Mouse (Mus musculus) layer of hippocampus, adult 8-10 months (tissue): ENCODE results near the gene Asap2. TPM values are rescaled to one million over a fixed set of nuclear protein-coding genes. Genes with fewer than 3 reads are reported as not detected.

Experiments
- DNase-seq, 2 experiments: peaks; one replicate each; pipeline ENCODE4 v3.0.0; 2022; ENCODE audit warnings: low spot score in 2 of 2
- total RNA-seq, 4 experiments: library from RNA; stranded (reverse); gene quantifications; 2 replicates each; pipeline ENCODE4 v1.2.4; 2022

The Asap2 gene
- total RNA-seq, 4 experiments from 2014 or later, result 33.3 to 39.4 (median 37.1) TPM

- no peak for DNase-seq
Observed at GRCm38 (mm10) chr12:21208172-21208795, 218.0 kb downstream of the Asap2 start.

- DNase-seq, result no peak
Observed at GRCm38 (mm10) chr12:21209273-21209672, 219.0 kb downstream of the Asap2 start.

- DNase-seq, result no peak
Observed at GRCm38 (mm10) chr12:21212876-21213275, 222.6 kb downstream of the Asap2 start.

GRCm38 (mm10) chr12:21214551-21215165, 224.4 kb downstream of the Asap2 start:
- DNase-seq, result no peak

DNA sequence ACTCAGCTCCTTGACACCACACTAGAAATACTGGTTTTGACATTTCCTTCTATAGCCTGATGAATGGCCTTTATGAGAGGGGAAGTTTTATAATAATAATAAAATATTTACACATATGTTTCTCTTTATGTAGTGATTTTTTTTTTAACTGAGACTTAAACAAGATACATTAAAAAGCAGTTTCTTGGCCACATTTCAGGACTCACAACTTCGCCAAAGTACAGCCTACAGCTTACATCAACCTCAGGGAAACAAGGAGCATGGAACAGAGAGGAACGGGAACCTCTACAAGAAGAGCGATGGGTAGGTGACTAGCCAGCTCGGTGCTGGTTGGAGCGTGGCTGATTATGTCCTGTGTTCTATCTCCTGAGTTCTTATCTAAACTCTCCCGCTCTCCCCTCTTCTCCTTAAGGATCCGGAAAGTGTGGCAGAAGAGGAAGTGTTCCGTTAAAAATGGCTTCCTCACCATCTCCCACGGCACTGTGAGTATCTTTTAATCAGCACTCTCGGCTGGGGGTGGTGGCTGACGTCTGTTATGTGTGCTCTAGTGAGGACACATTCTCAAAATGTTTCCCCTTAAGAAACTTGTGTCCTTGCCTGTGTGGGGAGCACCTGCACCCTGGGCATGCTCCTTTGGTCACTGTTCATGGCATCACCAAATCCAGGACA, 227.7 kb downstream of the Asap2 start:
- DNase-seq, result no peak

DNA sequence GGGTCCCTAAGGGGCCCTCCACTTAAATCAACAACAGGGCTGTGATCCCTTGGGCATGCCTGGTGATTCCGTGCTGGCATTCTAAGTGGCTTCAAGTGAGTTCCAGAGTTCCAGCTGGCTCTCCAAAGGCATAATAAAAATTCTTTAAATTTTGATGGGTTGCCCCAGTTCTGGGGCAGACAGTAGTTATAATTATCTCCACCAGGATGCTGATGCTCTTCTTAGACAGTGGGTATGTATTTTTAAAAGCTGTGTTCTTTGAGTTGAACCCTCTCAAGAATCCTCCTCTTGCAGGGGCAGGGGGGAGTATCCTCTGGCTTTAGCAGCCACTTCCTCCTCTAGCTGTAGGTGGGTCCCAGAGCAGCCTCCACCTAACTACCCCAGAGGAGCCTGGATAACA, 230.3 kb downstream of the Asap2 start:
- no peak for DNase-seq

DNA sequence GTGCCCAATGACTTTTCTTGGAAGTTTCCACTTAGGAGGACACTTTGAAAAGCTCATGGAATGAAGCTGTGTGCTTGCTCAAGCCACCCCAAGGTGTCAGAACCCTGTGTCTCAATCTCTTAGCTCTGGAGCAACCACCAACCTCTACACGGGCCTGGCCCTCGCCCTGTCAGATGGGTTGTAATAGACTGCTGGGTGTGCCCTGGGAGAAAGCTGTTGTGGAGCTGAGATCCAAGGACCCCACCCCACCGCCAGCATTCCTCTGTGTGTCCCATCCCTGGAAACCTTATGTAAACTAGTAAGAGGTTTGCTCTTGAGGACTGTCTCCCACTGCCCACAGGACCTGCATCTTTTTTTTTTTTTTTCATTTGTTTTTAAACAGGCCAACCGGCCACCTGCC, 233.7 kb downstream of the Asap2 start:
- no peak for DNase-seq

DNA sequence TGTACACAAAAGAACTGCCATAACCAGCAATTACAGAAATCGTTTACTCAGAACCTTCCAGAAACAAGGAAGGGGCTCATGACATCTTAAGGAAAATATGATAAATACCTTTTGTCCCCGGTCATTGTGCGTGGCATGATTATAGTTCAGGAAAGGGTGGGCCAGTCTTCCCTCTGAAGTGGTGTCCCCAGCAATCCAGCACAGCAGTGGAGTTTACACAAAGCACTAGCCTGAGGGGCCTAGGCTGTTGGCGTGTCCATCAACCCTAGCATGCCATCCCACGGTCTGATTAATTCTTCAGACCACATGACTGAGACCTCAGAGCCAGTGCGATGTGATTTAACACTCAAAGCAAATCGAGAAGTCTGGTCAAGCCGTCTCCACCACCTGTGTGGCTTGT, 235.1 kb downstream of the Asap2 start:
- no peak for DNase-seq

DNA sequence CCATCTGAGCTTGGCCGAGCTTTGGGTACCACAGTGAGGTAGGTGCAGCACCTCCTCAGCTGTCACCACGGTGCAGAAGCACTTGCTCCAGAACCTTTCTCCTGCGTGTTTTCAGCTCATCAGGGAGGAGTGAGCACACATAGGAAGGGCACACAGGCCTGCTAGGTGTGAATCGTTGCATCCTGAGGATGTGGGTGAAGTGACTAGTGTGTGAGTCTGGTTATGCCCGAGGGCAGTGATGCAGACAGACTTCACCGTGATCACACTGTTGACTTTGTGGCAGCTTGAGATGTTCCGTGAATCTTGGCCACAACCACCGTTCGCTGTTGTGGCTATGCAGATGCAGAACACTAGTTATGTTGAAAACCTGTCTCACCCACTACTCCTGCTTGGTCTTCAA, 236.1 kb downstream of the Asap2 start:
- no peak for DNase-seq

DNA sequence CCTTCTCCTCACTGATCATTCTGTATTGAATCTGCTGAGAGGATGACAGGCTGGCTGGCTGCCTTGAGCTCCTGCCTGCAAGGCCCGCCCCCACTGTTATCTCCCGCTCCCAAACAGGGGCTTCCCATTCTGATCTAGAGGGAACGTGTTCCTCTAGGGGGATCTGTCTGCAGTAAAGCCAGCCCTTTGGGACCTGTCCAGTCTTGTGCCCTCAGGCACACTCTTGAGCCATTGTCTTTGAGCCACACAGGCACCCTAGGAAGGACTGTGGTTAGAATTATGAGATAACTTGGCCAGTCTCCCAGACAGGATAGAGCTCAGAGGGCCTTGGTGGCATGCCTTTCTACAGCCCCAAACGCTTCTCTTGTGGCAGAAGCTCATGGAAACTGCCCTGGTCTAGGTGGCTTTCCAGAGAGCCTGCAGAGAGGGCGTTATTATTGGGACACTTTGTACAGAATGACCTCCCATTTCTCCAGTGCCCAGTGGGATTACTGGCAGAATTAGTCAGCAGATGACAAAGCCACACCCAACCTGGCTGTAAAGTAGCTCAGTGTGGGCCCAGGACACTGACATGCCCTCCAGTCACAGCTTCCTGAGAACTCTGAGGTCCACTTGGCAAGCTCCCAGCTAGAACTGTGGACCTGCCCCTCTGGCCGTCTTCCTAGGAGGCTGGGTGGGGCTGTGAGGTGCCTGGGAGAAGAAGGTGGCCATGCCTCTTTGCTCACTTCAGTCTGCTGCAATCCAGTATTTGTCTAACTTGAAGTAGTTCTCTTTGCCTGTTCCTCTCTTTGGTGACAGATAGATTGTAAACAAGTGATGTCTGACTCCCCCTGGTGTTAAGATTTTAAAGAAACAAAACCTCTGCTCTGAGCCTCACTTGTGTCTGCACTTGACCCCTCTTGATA, 237.1 kb downstream of the Asap2 start:
- no peak for DNase-seq

DNA sequence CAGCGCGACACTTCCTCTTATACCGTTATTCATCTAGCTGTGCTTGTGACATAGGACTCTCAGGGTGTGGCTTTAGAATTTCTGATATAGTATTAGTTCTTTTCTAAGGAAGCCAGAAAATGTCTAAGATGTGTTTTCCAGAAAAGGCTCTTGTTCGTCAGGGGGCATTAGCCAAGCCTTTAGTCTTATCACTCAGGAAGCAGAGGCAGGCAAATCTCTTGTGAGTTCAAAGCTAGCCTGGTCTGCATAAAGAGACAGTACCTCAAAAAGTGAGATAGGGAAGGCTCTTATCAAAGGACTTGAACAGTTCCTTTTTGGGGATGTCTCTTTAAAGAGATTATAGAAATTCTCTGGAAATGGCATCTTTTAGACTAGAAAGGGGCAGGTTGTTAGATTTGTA, 238.4 kb downstream of the Asap2 start:
- DNase-seq, result no peak

- DNase-seq, result peak; percentile 46 to 52
Observed at GRCm38 (mm10) chr12:21229076-21229918, 239.0 kb downstream of the Asap2 start.

GRCm38 (mm10) chr12:21233727-21234126, 243.5 kb downstream of the Asap2 start:
- DNase-seq, result no peak

DNA sequence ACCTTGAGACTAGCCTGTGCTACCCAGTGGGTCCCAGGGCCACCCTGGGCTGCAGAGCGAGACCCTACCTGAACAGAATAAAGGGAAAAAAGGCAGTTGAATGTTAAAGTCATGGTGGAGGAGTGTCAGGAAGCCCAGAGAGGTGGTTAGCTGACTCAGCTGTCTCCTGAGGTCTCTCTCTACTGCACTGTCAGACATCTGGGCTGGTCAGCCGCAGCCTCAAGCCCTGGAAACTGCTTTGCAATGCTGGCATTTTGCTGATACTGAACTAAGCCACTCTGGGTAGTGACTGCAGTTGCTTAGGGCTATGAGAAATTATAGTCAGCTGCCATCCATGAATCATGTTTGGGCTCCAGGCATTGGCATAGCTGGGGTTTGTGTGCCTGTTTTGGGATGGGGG, 244.3 kb downstream of the Asap2 start:
- no peak for DNase-seq

DNA sequence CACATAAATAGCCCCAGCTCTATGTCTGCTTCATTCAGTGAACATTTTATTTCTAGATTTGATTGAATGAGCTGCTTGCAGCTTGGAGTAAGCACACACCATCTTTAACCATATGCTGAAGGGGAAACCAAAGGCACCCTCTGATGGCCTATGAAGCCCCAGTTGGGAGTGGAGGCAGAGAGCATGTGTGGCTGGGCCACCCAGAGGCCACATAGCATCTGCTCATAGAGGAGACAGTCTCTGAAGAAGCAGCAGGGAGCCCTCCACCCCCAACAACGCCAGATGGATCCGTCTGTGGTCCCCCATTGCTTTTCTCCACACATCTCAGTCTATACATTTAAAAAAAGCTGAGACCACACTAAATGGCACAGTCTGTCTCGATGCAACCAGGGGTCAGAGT, 251.7 kb downstream of the Asap2 start:
- no peak for DNase-seq

- no peak for DNase-seq
Observed at GRCm38 (mm10) chr12:21244375-21244960, 254.2 kb downstream of the Asap2 start.

DNA sequence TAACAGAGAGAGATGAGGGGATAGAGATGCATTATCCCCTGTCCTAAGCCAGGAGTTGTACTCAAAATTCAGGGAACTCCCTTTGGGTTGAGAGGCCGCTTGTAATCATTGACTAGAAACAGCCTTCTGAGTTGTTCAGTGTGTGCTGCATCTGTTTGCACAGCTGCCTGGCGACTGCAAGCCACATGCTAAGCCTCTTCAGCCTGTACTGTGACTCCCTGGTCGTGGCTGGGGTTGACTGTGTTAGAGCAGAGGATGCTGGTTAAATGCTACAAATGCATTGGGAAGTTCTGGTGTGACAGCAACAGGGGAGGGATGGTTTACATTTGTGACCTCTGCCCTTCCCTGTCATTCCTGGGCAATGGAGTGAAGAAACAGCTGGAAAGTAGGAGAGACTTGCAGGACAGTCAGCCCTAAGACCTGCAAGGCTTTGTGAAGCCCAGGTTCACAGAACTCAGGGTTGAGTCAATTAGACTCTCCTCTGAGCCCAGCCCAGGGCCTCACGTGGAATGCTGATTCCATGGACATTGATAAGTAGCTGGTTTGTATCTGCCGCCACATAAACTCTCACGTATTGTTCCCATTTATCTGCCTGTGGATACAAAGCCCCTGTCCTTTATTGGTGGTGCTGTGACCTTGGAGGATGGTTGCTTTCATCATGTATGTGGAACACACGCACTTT, 257.6 kb downstream of the Asap2 start:
- DNase-seq, result no peak

DNA sequence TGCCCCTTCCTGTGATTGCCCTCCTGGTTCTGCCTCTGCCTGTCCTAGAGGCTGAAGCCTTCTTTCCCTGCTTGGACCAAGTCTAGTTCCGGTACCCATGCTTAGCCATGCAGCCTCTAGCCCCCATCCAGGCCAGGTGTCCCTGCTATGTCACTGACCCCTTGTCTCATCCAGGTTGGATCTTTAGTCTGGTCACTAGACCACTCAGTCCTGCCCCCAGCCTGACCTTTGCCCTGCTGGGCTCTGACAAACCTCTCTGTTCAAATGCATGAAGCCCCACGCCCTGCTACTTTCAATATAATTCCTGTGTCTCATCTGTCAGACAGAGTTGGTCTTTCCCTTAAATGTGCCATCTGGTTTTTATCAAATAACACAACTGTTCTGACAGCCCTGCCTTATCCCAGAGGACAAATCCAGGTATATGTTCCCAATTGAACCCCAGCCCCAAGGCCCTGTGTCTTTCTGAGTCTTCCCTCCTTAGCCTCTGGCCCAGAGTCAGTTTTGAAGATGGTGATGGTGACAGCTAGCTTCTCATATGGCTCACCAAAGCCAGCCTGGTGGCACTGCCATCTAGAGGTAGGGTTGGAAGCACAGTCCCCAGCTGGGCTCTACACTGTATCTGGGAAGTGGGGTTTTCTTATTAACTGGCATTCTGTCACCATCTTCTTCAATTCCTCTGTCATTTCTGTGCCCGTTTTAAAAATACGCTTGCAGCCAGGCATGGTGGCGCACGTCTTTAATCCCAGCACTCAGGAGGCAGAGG, 270.4 kb downstream of the Asap2 start:
- DNase-seq, result no peak

GRCm38 (mm10) chr12:21261521-21261920, 271.3 kb downstream of the Asap2 start:
- no peak for DNase-seq
